Mouse (Mus musculus): ENCODE results near the gene Rsad2.

DNA sequence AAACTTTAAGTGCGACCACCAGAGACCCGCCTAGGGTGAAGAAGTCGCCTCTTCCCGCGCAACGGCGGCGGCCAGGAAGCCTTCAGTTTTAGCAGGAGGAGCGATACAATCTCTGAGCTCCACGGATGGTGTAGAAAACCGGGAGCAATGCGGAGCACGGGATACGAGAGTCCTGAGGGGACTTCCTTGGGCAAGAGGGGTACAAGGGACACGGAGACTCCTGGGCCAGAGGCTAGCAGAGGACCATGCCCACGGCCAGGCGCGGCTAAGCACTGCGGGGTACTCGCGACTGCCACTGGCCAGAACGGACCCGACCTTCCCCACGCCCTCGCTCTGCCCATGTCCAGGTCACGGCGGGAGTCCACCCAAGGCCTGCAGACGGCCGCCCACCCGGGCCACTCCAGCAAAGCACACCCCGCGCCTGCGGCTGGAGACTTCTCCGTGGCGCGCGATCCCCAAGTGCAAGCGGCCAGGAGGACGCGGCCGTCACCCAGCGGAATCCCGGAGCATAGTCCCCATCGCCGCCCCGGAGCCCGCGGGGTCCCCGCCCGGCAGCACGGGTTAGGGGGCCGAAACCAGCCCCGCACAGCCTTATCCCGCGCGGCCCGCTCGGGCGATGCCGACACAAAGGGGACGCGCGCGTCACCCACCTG is 41.7 kb downstream of the Rsad2 start:
- TF ChIP-seq CTCF (IDR thresholded peaks at IDR 0.05; ENCODE audit: borderline replicate concordance, insufficient read depth, low read depth, low read length), result no peak
- no peak for TF ChIP-seq POLR2A (IDR thresholded peaks at IDR 0.05; ENCODE audit: borderline replicate concordance, insufficient read depth, low read length)

Measured in cerebellum, adult 2 months (tissue).